Mouse (Mus musculus): ENCODE data around the gene Nme8. TPM values are rescaled to one million over a fixed set of nuclear protein-coding genes. Genes with fewer than 3 reads are reported as not detected.

Nme8 gene
- polyA plus RNA-seq, 1 experiment from 2014 or later, result 0.88 TPM

DNA sequence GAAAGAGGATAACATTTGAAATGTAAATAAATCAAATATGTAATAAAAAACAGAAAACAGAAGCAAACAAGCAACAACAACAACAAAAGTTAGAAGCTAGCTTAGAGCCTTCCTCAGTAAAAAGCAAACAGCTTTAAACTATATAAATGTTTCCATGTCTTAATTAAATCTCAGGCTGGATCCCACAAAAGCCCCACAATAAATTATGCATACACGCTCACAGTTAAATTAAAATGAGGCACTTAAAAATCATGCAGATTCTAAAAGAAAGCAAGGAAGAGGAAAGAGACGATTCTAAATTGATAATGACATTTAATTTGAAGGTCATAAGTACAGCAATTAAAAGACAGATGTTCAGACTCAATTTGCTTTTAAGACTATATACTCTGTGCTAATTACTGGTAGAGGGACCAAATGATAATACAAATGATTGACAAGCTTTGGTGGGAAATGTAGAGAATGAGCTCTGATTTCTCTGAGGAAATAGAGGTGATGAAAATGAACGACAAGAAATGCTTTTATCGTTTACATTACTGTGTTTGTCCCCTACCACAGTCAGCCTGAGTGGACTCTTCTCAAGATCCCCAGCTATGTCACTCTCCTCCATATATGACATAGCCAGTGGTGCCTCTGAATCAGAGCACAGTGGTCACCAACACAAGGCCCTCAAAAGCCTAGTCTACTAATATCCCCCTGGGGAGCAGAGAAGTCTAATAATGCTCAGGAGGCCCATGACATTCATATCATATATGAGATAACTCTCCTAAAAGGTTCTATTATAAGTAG, 29.0 kb downstream of the Nme8 start:
- no peak for ATAC-seq (replicated peaks; ENCODE audit: extremely low read depth, insufficient read depth, low FRiP score)
- no peaks in the 10 kb centered on the region for H3K4me1 ChIP-seq (ENCODE audit: control insufficient read depth, insufficient read depth, low read length)
- WGBS, result 81% methylated on average over 4 of the region's 4 CpGs
- no peak overlapping the region for H3K4me2 ChIP-seq (ENCODE audit: low read depth, low read length)
- H3K27ac ChIP-seq (ENCODE audit: low read length), result no peak overlapping the region
- H3K9ac ChIP-seq (ENCODE audit: low read length), result no peak overlapping the region
- H3K36me3 ChIP-seq (ENCODE audit: control insufficient read depth, insufficient read depth), result no peaks in the 10 kb centered on the region
- H3K27me3 ChIP-seq (ENCODE audit: control insufficient read depth, insufficient read depth, low read length), result no peaks in the 10 kb centered on the region
- no peak overlapping the region for H3K4me3 ChIP-seq (ENCODE audit: low read length)
- no peaks in the 10 kb centered on the region for H3K9me3 ChIP-seq (replicated peaks; ENCODE audit: control insufficient read depth, low read length)

GRCm38 (mm10) chr13:19652405-19652804, 45.2 kb downstream of the Nme8 start:
- Histone ChIP-seq H3K4me3 (ENCODE audit: low read length) (no peak overlapping the region), H3K27me3 (ENCODE audit: control insufficient read depth, insufficient read depth, low read length) (no peaks in the 10 kb centered on the region), H3K27ac (ENCODE audit: low read length) (no peak overlapping the region), H3K4me2 (ENCODE audit: low read depth, low read length) (no peak overlapping the region), H3K9ac (ENCODE audit: low read length) (no peak overlapping the region), H3K4me1 (ENCODE audit: control insufficient read depth, insufficient read depth, low read length) (no peaks in the 10 kb centered on the region), H3K36me3 (ENCODE audit: control insufficient read depth, insufficient read depth) (no peaks in the 10 kb centered on the region), H3K9me3 (replicated peaks; ENCODE audit: control insufficient read depth, low read length) (no peaks in the 10 kb centered on the region)
- ATAC-seq (replicated peaks; ENCODE audit: extremely low read depth, insufficient read depth, low FRiP score), result no peak
- WGBS, result 82% methylated on average over 2 of the region's 2 CpGs

GRCm38 (mm10) chr13:19649824-19650223, 47.8 kb downstream of the Nme8 start:
- Histone ChIP-seq H3K27me3 (ENCODE audit: control insufficient read depth, insufficient read depth, low read length) (no peaks in the 10 kb centered on the region), H3K4me3 (ENCODE audit: low read length) (no peak overlapping the region), H3K27ac (ENCODE audit: low read length) (no peak overlapping the region), H3K36me3 (ENCODE audit: control insufficient read depth, insufficient read depth) (no peaks in the 10 kb centered on the region), H3K9me3 (replicated peaks; ENCODE audit: control insufficient read depth, low read length) (no peaks in the 10 kb centered on the region), H3K9ac (ENCODE audit: low read length) (no peak overlapping the region), H3K4me2 (ENCODE audit: low read depth, low read length) (no peak overlapping the region), H3K4me1 (ENCODE audit: control insufficient read depth, insufficient read depth, low read length) (no peaks in the 10 kb centered on the region)
- ATAC-seq (replicated peaks; ENCODE audit: extremely low read depth, insufficient read depth, low FRiP score), result no peak
- WGBS, result 83% methylated on average over 2 of the region's 2 CpGs

DNA sequence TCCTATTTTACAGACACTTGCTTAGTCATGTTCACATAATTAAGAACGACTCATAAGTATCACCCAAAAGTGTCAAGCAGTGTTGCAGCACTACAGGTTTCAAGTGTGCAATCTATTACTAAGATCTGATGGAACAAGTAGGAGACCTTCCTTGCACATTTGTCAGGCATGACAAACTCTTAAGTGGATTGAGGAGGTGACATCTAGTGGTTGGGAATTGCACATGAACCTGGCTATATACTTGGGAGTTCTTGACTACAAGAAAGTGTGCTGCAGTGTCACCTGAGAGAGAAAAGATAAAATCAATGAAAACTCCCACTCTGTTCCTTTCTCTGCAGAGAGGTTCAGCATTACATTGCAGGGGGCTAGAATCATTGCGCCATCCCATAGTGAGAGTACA, 53.4 kb downstream of the Nme8 start:
- ATAC-seq (replicated peaks; ENCODE audit: extremely low read depth, insufficient read depth, low FRiP score), result no peak
- Histone ChIP-seq H3K4me3 (ENCODE audit: low read length) (no peak overlapping the region), H3K9ac (ENCODE audit: low read length) (no peak overlapping the region)

GRCm38 (mm10) chr13:19643519-19643918, 54.1 kb downstream of the Nme8 start:
- Histone ChIP-seq H3K4me3 (ENCODE audit: low read length) (no peak overlapping the region), H3K9ac (ENCODE audit: low read length) (no peak overlapping the region), H3K9me3 (replicated peaks; ENCODE audit: control insufficient read depth, low read length) (no peaks in the 10 kb centered on the region), H3K27ac (ENCODE audit: low read length) (no peak overlapping the region), H3K4me2 (ENCODE audit: low read depth, low read length) (no peak overlapping the region), H3K4me1 (ENCODE audit: control insufficient read depth, insufficient read depth, low read length) (no peaks in the 10 kb centered on the region), H3K27me3 (ENCODE audit: control insufficient read depth, insufficient read depth, low read length) (no peaks in the 10 kb centered on the region), H3K36me3 (ENCODE audit: control insufficient read depth, insufficient read depth) (no peaks in the 10 kb centered on the region)
- ATAC-seq (replicated peaks; ENCODE audit: extremely low read depth, insufficient read depth, low FRiP score), result no peak
- 36% methylated on average over 1 of the region's 1 CpGs for WGBS

More for the DNA sequence above, 53.4 kb downstream of the Nme8 start:
- WGBS, result 70% methylated on average over 2 of the region's 2 CpGs
- Histone ChIP-seq H3K4me2 (ENCODE audit: low read depth, low read length) (no peak overlapping the region), H3K27me3 (ENCODE audit: control insufficient read depth, insufficient read depth, low read length) (no peaks in the 10 kb centered on the region), H3K4me1 (ENCODE audit: control insufficient read depth, insufficient read depth, low read length) (no peaks in the 10 kb centered on the region), H3K36me3 (ENCODE audit: control insufficient read depth, insufficient read depth) (no peaks in the 10 kb centered on the region), H3K27ac (ENCODE audit: low read length) (no peak overlapping the region), H3K9me3 (replicated peaks; ENCODE audit: control insufficient read depth, low read length) (no peaks in the 10 kb centered on the region)

DNA sequence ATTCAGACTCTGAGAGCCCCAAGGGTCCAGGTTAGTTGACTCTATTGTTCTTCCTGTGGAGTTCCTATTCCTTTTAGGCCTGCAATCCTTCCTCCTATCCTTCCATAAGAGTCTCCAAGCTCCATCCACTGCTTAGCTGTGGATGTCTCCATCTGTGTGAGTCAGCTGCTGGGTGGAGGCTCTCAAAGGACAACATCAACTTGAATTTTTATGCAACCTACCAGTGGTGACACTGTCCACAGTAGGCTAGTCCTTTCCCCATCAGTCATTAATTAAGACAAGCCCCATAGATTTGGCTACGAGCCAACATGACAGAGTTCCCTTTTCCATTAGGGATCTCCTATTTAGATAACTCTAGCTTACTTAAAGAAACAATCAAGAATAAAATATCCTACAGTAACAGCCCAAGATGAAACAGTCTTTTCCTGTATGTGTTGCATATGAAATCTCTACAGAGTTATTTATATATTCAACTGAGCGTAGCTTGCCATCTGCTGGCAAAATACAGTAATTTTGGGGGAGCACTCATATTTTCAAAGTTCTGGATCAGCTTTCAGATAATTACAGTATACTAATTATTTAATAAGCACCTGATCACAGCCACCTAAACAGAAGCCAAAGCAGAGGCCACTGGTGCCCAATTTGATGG, 57.3 kb downstream of the Nme8 start:
- Histone ChIP-seq H3K36me3 (ENCODE audit: control insufficient read depth, insufficient read depth) (no peaks in the 10 kb centered on the region), H3K4me1 (ENCODE audit: control insufficient read depth, insufficient read depth, low read length) (no peaks in the 10 kb centered on the region), H3K4me2 (ENCODE audit: low read depth, low read length) (no peak overlapping the region), H3K4me3 (ENCODE audit: low read length) (no peak overlapping the region), H3K27ac (ENCODE audit: low read length) (no peak overlapping the region), H3K9ac (ENCODE audit: low read length) (no peak overlapping the region), H3K9me3 (replicated peaks; ENCODE audit: control insufficient read depth, low read length) (no peaks in the 10 kb centered on the region), H3K27me3 (ENCODE audit: control insufficient read depth, insufficient read depth, low read length) (no peaks in the 10 kb centered on the region)
- WGBS, result 66% methylated on average over 2 of the region's 2 CpGs
- no peak for ATAC-seq (replicated peaks; ENCODE audit: extremely low read depth, insufficient read depth, low FRiP score)

DNA sequence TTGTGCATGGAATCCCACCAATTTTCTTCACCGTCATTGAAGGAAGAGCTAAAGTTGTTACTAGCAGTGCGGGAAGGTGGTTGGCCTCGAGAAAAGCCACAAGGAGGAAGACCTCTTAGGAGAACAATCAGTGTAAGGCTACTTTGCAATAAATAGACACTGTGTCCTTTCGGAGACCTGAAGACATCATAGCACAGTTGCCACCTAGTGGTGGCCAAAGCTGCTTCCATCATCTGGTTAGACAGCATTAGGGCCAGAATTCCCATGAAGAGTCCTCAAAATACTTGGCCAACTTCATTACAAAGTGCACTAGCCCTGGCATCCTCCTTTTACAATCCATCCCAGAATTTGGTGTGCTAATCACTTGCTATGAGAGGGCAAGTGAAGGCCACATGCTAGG, 61.5 kb downstream of the Nme8 start:
- 55% methylated on average over 4 of the region's 4 CpGs for WGBS

DNA sequence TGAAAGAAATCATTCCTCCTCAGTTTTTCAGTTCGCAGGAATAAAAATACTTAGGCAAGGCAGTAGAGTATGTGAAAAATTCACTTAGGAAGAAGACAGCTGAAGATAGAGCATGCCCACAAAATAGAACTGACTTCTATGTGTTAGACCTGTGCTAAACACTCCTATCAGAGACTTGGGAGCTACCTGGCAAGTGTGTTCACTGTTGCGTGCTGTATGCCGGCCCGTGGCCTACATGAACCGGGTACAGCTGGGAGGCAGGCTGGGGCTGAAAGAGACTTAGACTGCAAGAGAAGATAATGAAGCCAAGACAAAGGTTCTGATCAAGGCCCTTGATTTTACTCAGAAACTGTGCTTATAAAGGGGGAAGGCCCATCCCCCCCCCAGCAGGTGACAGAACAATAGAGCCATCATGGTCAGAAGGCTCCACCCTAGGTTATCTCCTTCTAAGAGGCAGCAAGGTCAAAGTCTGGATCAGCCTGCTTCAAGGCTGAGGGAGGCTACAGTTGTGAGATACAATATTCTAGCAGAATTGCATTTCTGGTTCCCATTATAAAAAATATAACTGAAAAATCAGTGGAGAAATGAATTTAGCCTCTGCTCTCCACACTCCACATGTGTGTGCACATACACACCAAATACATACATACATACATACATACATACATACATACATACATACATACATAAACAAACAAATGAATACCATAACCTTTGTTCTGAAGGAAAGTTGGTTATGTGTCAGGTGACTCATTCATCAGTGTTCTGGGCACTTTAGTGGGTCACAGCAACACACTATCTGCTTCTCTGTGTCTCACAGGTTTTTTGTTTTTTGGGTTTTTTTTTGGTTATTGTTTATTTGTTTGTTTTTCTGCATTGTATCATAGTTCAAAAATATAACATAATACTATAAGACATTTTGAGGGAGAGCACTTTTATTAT, 66.6 kb downstream of the Nme8 start:
- Histone ChIP-seq H3K4me3 (ENCODE audit: low read length) (no peak overlapping the region), H3K4me1 (ENCODE audit: control insufficient read depth, insufficient read depth, low read length) (no peaks in the 10 kb centered on the region), H3K9me3 (replicated peaks; ENCODE audit: control insufficient read depth, low read length) (no peaks in the 10 kb centered on the region), H3K27me3 (ENCODE audit: control insufficient read depth, insufficient read depth, low read length) (no peaks in the 10 kb centered on the region), H3K4me2 (ENCODE audit: low read depth, low read length) (no peak overlapping the region), H3K9ac (ENCODE audit: low read length) (no peak overlapping the region), H3K36me3 (ENCODE audit: control insufficient read depth, insufficient read depth) (no peaks in the 10 kb centered on the region), H3K27ac (ENCODE audit: low read length) (no peak overlapping the region)
- no peak for ATAC-seq (replicated peaks; ENCODE audit: extremely low read depth, insufficient read depth, low FRiP score)
- WGBS, result 87% methylated on average over 5 of the region's 5 CpGs

More for the DNA sequence above, 61.5 kb downstream of the Nme8 start:
- Histone ChIP-seq H3K4me1 (ENCODE audit: control insufficient read depth, insufficient read depth, low read length) (no peaks in the 10 kb centered on the region), H3K27ac (ENCODE audit: low read length) (no peak overlapping the region), H3K4me2 (ENCODE audit: low read depth, low read length) (no peak overlapping the region), H3K36me3 (ENCODE audit: control insufficient read depth, insufficient read depth) (no peaks in the 10 kb centered on the region), H3K9ac (ENCODE audit: low read length) (no peak overlapping the region), H3K4me3 (ENCODE audit: low read length) (no peak overlapping the region), H3K9me3 (replicated peaks; ENCODE audit: control insufficient read depth, low read length) (no peaks in the 10 kb centered on the region), H3K27me3 (ENCODE audit: control insufficient read depth, insufficient read depth, low read length) (no peaks in the 10 kb centered on the region)
- ATAC-seq (replicated peaks; ENCODE audit: extremely low read depth, insufficient read depth, low FRiP score), result no peak

Measured in heart, embryonic 16.5 days (tissue).